12 mouse cellular contexts compared by ENCODE assay signal in the genomic region with DNA sequence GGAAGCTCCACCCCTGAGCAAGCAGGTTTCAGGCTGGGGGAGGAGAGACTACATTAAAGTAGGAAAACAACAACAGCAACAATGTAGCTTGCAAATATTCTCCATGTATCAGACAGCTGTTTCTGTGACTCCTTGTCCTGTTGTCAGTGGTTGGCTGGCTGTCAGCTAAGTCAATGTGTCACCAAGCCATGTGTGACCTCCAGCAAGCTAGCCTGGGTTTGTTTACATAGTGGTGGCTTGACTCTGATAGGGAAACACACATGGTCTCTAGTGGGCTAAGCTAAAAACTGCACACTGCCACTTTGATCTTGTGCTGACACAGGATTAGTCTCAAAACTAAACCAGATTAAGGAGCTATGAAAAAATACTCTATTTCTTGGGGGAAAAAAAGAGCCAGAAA.
DNase-seq lines count a peak whose midpoint lies in the region; ATAC-seq and TF ChIP-seq lines count a peak whose summit lies in the region.
"Had no signal": no experiment of that assay in that cellular context is flagged by ENCODE, and none has a peak within 500 bp of the region (broad histone marks: within the 10 kb centered on the region; RNA-seq: fewer than 3 reads in every experiment).

No protein-coding gene starts in this region.

- no peak for TF ChIP-seq CTCF in layer of hippocampus, adult 2 months (conservative IDR thresholded peaks at IDR 0.05)

- no peak overlapping the region for H3K4me3 ChIP-seq in hindbrain, embryonic 16.5 days (ENCODE audit: low read length)
- no peak overlapping the region for H3K4me3 ChIP-seq in layer of hippocampus, adult 2 months
- H3K4me3 ChIP-seq: forebrain, embryonic 15.5 days; hindbrain, embryonic 15.5 days; left cerebral cortex, adult 2 months had no signal

- no peaks in the 10 kb centered on the region for H3K9me3 ChIP-seq in hindbrain, embryonic 16.5 days (ENCODE audit: control insufficient read depth, low read length)
- H3K9me3 ChIP-seq: forebrain, embryonic 15.5 days; hindbrain, embryonic 15.5 days had no signal

- no peaks in the 10 kb centered on the region for H3K36me3 ChIP-seq in hindbrain, embryonic 16.5 days (ENCODE audit: control insufficient read depth, insufficient read depth, low read length)
- H3K36me3 ChIP-seq: forebrain, embryonic 15.5 days; hindbrain, embryonic 15.5 days had no signal

- no peak for ATAC-seq in hindbrain, embryonic 16.5 days
- ATAC-seq: forebrain, embryonic 15.5 days had no signal

- peak; percentile 12 for DNase-seq in heart, postnatal 4 days
- no peak for DNase-seq in heart, adult 8-10 months (ENCODE audit: low spot score)
- DNase-seq in adrenal gland, postnatal 25 days: peak; percentile 35
- peak; percentile 14 for DNase-seq in kidney, postnatal 14 days
- DNase-seq in mesoderm, embryonic 11.5 days (ENCODE audit: low read depth, low spot score): peak; percentile 1
- DNase-seq in layer of hippocampus, postnatal 36 days: no peak
- DNase-seq in layer of hippocampus, adult 2 months (ENCODE audit: low spot score in 2 of 2): no peak
- DNase-seq: retina, postnatal 1 day had no signal

- H3K9ac ChIP-seq in hindbrain, embryonic 16.5 days (ENCODE audit: low read depth, low read length): no peak overlapping the region
- H3K9ac ChIP-seq: forebrain, embryonic 15.5 days; hindbrain, embryonic 15.5 days had no signal

- no peak overlapping the region for H3K27ac ChIP-seq in hindbrain, embryonic 16.5 days (ENCODE audit: low read depth, low read length)
- no peak overlapping the region for H3K27ac ChIP-seq in layer of hippocampus, adult 2 months
- H3K27ac ChIP-seq: forebrain, embryonic 15.5 days; hindbrain, embryonic 15.5 days; left cerebral cortex, adult 2 months had no signal

- no peak overlapping the region for H3K4me2 ChIP-seq in hindbrain, embryonic 16.5 days (ENCODE audit: low read length)
- H3K4me2 ChIP-seq: forebrain, embryonic 15.5 days; hindbrain, embryonic 15.5 days had no signal

- H3K27me3 ChIP-seq in hindbrain, embryonic 16.5 days (replicated peaks; ENCODE audit: control insufficient read depth, insufficient read depth, low read length): no peaks in the 10 kb centered on the region
- H3K27me3 ChIP-seq: forebrain, embryonic 15.5 days; hindbrain, embryonic 15.5 days had no signal

- H3K4me1 ChIP-seq in hindbrain, embryonic 16.5 days (ENCODE audit: control insufficient read depth, insufficient read depth, low read depth, low read length): no peaks in the 10 kb centered on the region
- H3K4me1 ChIP-seq: forebrain, embryonic 15.5 days; hindbrain, embryonic 15.5 days had no signal

Comparison
In these comparisons a context has a peak if more than half of its experiments do, and no peak if none do; other contexts are left out.
1. DNase-seq: peak in heart, postnatal 4 days (single experiment), adrenal gland, postnatal 25 days (single experiment), kidney, postnatal 14 days (single experiment) and mesoderm, embryonic 11.5 days (single experiment); none in heart, adult 8-10 months (single experiment), layer of hippocampus, postnatal 36 days (0 of 2) and layer of hippocampus, adult 2 months (0 of 2).